Mouse (Mus musculus) brain, embryonic 18.5 days (tissue): Measurements from ENCODE around the gene Picalm.
"Not testable (repeated sequence)": the region's sequence is repeated elsewhere in the genome, so short reads cannot be mapped to it uniquely, and the experiment has no call there.

Source experiments
- DNase-seq: peaks from one replicate; pipeline ENCODE4 v3.0.0-alpha.2; 2012; ENCODE audit warnings: low read depth, low spot score

Picalm gene

GRCm38 (mm10) chr7:90131831-90132241, 1.8 kb downstream of the Picalm start:
- no peak for DNase-seq

- DNase-seq, result no peak
Measured at GRCm38 (mm10) chr7:90132322-90132721, 2.3 kb downstream of the Picalm start.

GRCm38 (mm10) chr7:90136736-90137135, 6.7 kb downstream of the Picalm start:
- DNase-seq, result no peak

GRCm38 (mm10) chr7:90138359-90138758, 8.3 kb downstream of the Picalm start:
- DNase-seq, result no peak

- no peak for DNase-seq
Measured at GRCm38 (mm10) chr7:90140290-90140689, 10.3 kb downstream of the Picalm start.

GRCm38 (mm10) chr7:90144275-90144674, 14.3 kb downstream of the Picalm start:
- no peak for DNase-seq

GRCm38 (mm10) chr7:90144971-90145370, 15.0 kb downstream of the Picalm start:
- no peak for DNase-seq

GRCm38 (mm10) chr7:90145376-90145775, 15.4 kb downstream of the Picalm start:
- no peak for DNase-seq

- DNase-seq, result no peak
Measured at GRCm38 (mm10) chr7:90145897-90146296, 15.9 kb downstream of the Picalm start.

GRCm38 (mm10) chr7:90146321-90146720, 16.3 kb downstream of the Picalm start:
- DNase-seq, result no peak

GRCm38 (mm10) chr7:90148023-90148422, 18.0 kb downstream of the Picalm start:
- DNase-seq, result no peak

GRCm38 (mm10) chr7:90148516-90148915, 18.5 kb downstream of the Picalm start:
- no peak for DNase-seq

- DNase-seq, result no peak
Measured at GRCm38 (mm10) chr7:90150311-90150710, 20.3 kb downstream of the Picalm start.

GRCm38 (mm10) chr7:90158034-90158433, 28.0 kb downstream of the Picalm start:
- no peak for DNase-seq

GRCm38 (mm10) chr7:90160598-90160997, 30.6 kb downstream of the Picalm start:
- no peak for DNase-seq

GRCm38 (mm10) chr7:90164276-90164675, 34.3 kb downstream of the Picalm start:
- DNase-seq, result no peak

- no peak for DNase-seq
Measured at GRCm38 (mm10) chr7:90165970-90166369, 36.0 kb downstream of the Picalm start.

GRCm38 (mm10) chr7:90167777-90168176, 37.8 kb downstream of the Picalm start:
- not testable (repeated sequence) for DNase-seq

GRCm38 (mm10) chr7:90173778-90174177, 43.8 kb downstream of the Picalm start:
- DNase-seq, result no peak

GRCm38 (mm10) chr7:90175576-90175975, 45.6 kb downstream of the Picalm start:
- DNase-seq, result no peak

- no peak for DNase-seq
Measured at GRCm38 (mm10) chr7:90180635-90181034, 50.6 kb downstream of the Picalm start.

- DNase-seq, result no peak
Measured at GRCm38 (mm10) chr7:90200251-90200650, 70.2 kb downstream of the Picalm start.

- DNase-seq, result no peak
Measured at GRCm38 (mm10) chr7:90201877-90202465, 72.0 kb downstream of the Picalm start.

- no peak for DNase-seq
Measured at GRCm38 (mm10) chr7:90203914-90204313, 73.9 kb downstream of the Picalm start.
